Mouse (Mus musculus): ENCODE measurements at regions not wholly inside any gene's neighbourhood (a gene's known extent, or its start where the extent isn't known, plus 50 kb on each side); places are given as distances from the start of the nearest gene placed in this dataset.

DNA sequence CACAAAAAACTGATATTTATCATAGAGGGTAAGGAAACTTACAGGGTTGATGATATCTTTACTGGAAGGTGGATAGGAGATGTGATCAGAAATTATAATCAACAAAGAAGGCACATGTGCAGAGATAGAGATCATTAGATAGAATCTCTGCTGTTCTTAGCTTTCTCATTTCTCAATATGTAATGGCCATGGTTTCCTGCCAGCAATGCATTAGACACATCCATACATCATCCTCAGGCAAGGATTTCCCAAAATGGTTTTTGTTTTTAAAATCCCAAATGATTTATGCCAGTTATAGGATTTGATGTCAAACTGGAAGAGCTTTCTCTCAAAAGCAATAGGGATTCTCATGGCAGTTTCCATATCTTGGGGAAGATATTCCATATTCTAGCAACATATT lies 52.0 kb upstream of the C030005K15Rik start:
- DNase-seq (ENCODE audit: low spot score), result no peak

GRCm38 (mm10) chr10:97779335-97779734 lies 52.8 kb upstream of the C030005K15Rik start:
- no peak for DNase-seq (ENCODE audit: low spot score)

DNA sequence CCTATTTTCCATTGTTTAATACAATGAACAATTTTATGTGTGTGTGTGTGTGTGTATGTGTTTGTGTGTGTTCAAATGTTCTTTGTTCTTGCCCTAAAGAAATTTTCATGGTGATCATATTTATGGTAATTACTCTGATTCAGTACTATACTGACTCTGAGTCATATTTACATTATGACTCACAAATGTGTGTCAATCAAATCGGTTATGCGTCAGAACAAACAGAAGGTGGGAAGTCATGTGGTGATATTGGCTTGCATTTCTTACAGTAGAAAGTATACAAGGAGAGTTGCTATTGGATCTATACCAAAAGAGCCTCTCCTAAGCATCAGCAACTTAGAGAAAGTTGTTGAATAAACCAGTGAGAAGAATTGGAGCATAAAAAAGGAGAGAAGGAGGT lies 67.2 kb upstream of the C030005K15Rik start:
- no peak for DNase-seq (ENCODE audit: low spot score)

- DNase-seq (ENCODE audit: low spot score), result no peak
These were observed 75.1 kb upstream of the C030005K15Rik start for GRCm38 (mm10) chr10:97801448-97802265.

GRCm38 (mm10) chr10:97807947-97808346 lies 81.4 kb upstream of the C030005K15Rik start:
- no peak for DNase-seq (ENCODE audit: low spot score)

DNA sequence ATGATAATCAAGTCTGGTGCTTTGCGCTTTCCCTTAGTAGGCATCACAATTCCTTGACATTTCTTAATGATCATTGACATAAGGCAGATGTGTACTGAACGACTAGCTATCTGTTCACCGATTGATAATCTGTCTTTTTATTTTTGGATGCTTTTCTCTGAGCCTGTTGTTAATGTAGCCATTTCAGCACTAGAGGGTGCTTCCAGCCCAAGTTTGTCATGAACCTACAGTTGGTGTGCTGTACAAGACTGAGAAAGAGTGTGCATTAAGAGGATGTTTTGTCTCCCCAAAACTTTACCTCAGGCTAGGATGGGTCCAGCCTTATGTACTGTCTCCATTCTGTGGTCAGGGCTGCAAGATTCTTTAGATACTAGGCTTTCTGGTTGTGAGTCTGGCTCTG lies 116.0 kb upstream of the C030005K15Rik start:
- no peak for DNase-seq (ENCODE audit: low spot score)

GRCm38 (mm10) chr10:97851487-97851886 lies 124.9 kb upstream of the C030005K15Rik start:
- DNase-seq (ENCODE audit: low spot score), result no peak

- no peak for DNase-seq (ENCODE audit: low spot score)
These were observed 150.5 kb upstream of the C030005K15Rik start for GRCm38 (mm10) chr10:97877088-97877487.

GRCm38 (mm10) chr10:97886049-97886448 lies 159.5 kb upstream of the C030005K15Rik start:
- no peak for DNase-seq (ENCODE audit: low spot score)

DNA sequence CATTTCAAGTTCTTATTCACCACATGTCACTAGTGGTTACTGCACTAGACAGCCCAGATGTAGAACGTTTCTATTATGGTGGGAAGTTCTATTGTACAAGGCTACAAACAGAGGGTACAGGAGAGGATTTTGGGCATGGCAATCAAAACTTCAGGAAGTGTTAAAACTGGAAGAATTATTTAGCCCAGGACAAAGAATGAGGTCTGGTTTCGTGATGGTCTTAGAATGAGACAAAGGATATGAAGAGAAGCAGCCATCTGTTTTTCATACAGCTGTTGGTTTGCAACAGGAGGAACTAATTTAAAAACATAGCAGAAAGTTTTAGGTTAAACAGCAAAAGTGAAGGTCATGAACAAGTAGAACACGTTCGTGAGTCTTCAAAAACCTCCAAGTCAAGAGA lies 179.2 kb upstream of the C030005K15Rik start:
- DNase-seq (ENCODE audit: low spot score), result no peak

GRCm38 (mm10) chr10:97925568-97925967 lies 199.0 kb upstream of the C030005K15Rik start:
- no peak for DNase-seq (ENCODE audit: low spot score)

DNA sequence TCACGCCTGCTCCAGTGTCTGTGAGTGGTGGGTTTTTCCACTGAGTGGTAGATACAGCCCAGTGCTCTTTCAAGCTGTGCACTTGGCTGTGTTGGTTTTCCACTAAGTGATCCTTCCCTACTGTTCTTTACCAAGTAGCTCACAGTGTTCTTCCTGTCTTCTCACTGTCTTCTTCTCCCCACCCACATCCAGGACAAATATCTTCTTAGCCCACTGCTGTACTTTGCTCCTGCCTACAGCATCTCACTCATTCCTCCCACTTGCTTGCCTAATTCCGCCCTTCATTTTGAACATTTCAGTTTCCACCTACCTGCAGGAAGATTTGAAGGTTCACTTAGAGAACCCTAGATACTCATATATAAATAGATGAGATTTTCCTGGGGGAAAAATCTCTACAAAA lies 213.8 kb upstream of the C030005K15Rik start:
- DNase-seq (ENCODE audit: low spot score), result no peak

GRCm38 (mm10) chr10:97965881-97966280 lies 239.3 kb upstream of the C030005K15Rik start:
- no peak for DNase-seq (ENCODE audit: low spot score)

- DNase-seq (ENCODE audit: low spot score), result no peak
These were observed 240.4 kb upstream of the C030005K15Rik start for GRCm38 (mm10) chr10:97966931-97967330.

GRCm38 (mm10) chr10:98007037-98007436 lies 280.5 kb upstream of the C030005K15Rik start:
- DNase-seq (ENCODE audit: low spot score), result no peak

GRCm38 (mm10) chr10:98008355-98008754 lies 281.8 kb upstream of the C030005K15Rik start:
- DNase-seq (ENCODE audit: low spot score), result no peak

- no peak for DNase-seq (ENCODE audit: low spot score)
These were observed 286.4 kb upstream of the C030005K15Rik start for GRCm38 (mm10) chr10:98012916-98013315.

DNA sequence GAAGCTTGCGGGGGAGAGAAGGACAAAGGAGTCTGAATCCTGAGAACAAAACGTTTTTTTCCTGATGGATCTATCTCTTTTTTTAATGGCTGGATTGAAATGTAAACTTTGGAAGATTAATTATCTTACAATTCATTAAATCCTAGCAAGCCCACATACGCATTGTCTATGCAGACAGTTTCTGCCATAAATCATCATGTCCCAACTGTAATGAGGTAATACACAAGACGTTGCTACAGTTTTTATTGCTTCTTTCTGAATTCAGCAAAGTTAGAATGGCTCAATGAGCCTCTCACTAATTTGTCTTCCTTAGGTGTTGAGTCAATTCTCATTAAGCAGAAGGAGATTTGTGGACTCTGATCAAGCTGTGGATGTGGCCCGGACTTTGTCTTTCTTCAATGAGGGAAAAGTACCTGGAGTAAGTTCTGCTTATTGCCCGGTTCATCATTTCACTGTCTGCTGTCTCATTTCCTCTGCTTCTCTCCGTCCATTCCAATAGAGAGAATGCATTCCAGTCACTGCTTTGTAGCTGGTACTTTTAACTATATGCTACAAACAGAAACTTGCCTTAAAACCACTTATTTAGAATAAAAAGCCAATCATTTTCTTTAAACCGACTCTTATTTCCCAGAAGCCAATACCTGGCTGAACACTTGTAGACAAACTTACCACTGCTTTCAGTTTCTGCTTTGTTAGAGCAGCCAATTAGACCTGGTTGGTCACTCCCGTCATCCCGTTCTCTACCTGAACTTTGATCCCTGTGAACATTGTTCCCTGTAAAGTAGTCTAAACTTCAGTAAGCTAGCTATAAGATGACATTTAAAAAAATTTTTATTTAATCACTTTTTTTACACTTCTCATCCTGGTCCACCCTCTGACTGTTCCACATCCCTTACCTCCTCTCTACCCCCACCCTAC lies 288.7 kb upstream of the C030005K15Rik start:
- no peak for DNase-seq (ENCODE audit: low spot score)

GRCm38 (mm10) chr10:98016596-98017304 lies 290.2 kb upstream of the C030005K15Rik start:
- DNase-seq (ENCODE audit: low spot score), result no peak

GRCm38 (mm10) chr10:98029124-98029523 lies 302.6 kb upstream of the C030005K15Rik start:
- no peak for DNase-seq (ENCODE audit: low spot score)

DNA sequence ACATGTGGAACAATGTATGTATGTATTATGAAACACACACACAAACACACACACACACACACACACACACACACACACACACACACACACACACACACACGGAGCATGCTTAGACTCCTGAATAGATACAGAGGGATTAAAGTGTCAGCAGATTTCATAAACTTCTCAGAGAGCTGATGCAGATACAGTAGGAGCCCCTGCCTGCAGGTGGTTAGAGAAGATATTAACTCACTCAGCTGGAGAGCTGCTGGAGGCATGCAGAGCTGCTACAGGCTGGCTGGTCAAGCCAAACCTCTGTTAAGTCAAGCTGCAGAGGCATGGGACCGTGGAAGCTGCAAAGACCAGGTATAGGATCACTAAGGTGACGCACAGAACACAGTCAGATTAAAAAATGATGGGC lies 303.1 kb upstream of the C030005K15Rik start:
- no peak for DNase-seq (ENCODE audit: low spot score)

DNA sequence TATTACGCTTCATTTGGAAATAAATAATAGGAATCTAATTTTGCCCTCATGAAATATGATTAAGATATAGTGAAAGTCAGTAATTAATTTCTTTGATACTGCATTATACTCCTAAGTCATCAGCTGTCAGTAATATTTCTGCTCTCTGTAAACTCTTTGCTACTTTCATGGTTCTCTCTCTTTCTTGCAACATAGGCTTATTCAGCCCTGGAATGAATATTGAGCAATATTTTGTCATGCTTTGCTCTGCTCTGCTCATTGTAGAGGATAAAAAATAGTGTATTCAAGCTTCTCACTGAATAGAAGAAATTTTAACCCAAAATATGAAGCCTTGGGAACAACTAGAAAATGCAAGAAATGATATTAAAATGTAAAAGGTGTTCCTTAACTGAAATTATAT lies 306.1 kb upstream of the C030005K15Rik start:
- no peak for DNase-seq (ENCODE audit: low spot score)

All from T-cell, adult 2 months (primary cell).